Mouse (Mus musculus) urinary bladder, adult 18-20 months (tissue): ENCODE data around the gene 2210408I21Rik.
"Not testable (repeated sequence)": the region's sequence is repeated elsewhere in the genome, so short reads cannot be mapped to it uniquely, and the experiment has no call there.

Source experiments
- DNase-seq, 2 experiments: peaks; one replicate each; pipeline ENCODE4 v3.0.0; 2022; ENCODE audit warnings: low spot score in 2 of 2, mixed read lengths in 2 of 2

Gene 2210408I21Rik

DNA sequence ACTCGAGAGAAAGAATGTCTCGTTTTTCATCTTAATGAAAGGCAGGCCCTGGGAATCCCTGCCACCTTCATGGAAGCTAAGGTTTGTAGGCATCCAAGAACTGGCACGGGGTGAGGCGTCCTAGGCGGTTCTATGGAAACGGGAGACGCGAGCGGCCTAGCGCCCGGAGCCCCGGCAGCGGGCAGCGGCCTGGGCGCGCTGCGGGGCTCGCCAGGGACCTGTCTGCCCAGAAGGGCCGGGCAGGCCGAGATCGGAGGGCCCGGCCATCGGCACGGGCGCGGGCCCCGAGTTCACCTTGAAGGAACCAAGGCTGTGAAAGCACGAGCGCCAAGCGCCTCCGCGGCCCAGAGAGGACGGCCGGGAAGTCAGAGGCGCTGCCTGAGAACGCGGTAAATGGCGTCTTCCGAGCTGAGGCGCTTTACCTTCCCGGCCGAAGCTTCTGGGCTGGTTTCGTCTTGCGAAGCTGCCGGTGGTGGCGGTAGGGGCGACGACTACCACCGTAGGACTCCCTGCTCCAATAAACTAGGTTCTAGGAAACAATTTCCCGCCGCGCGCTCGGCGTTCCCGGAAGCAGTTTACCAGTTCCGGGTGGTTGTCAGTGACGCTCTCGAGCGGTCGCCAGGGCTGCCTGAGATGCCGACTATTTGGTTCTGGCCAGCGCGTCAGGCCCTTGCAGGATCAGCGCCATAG, at the start of gene 2210408I21Rik, which contains the start of gene Slf1:
Gene 2210408I21Rik, plus strand, starts transcription at position 610 of the 690 bp plus-strand sequence.
Gene Slf1, minus strand, starts transcription at position 543 of the 690 bp plus-strand sequence.
- peak; percentile 83 to 89 for DNase-seq

- DNase-seq = not testable (repeated sequence)
Observed at GRCm38 (mm10) chr13:77092876-77093275, 42.5 kb upstream of the 2210408I21Rik start.

GRCm38 (mm10) chr13:77107734-77108133, 27.6 kb upstream of the 2210408I21Rik start:
- DNase-seq = no peak

DNA sequence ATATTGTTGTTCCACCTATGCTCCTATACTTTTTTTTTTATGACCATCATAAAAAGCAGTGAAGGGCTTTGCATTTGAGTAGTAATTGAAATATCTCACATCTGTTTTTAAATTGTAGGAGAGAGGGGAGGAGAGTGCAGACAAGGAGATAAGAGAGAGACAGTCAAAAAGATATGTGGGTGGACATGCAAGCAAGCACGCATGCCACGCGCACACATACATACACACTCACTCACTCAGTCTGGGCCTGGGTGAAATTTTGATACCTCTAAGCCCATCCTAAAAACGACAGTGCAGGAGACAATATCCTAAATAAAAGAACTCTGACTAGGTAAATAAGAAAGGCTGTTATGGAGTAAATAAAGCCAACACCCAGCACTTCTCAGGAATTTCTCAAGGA, 16.6 kb upstream of the 2210408I21Rik start:
- DNase-seq = no peak

DNA sequence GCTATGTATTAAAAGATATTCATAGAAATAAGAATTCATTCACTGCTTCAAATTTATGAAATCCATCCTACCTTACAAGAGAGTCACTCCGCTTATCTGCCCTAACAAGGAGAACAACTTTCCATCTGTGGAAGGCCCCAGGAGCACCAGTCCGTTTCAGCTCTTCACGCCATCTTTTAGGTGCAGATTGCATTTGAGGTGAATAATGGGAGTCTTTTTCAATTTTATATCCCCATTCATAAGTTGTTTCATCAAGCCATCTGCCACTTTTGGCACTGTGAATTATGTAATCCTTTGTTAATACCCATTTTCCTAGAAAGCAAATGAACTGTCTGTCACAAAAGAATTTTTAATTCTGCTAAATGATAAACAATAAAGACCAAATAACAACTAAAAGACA, 10.2 kb upstream of the 2210408I21Rik start:
- no peak for DNase-seq

- no peak for DNase-seq
Observed at GRCm38 (mm10) chr13:77128240-77128639, 7.1 kb upstream of the 2210408I21Rik start.

DNA sequence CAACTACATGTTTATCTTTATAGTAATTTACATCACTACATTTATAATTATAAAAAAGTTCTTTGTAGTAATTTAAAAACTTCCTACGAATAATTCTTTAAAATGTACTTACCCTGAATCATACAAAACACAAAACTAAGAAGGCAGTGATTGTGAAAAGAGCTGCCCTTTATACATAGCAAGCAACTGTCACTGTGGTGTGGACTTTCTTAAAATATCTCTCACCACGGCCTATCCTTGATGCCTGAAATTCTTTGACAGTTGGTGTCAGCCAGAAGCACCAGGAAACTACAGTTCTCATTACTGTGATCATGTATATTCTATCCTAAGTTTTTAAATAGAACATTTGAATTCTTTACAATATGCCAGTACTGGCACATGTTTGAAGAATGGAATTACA, 4.2 kb upstream of the 2210408I21Rik start:
- no peak for DNase-seq

- DNase-seq = no peak
Observed at GRCm38 (mm10) chr13:77135621-77135981, 261 bp downstream of the 2210408I21Rik start.

DNA sequence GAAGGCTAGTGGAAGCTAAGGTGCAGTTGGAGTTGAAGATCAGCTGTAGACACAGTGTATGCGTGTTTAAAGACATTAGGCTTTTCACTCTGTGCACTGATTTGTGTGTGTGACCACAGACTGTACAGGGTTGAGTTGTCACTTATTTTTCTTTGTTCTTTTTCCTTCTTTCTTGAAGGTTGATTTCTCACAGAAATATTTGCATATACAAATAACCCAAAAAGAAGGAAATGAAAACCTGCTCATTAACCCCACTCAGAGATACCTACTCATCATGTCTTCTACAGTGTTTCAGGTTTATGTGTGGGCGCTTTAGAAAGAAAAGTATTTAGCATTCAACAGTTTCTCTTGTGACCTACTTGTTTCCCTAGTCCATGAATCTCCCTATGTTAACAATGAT, 5.5 kb downstream of the 2210408I21Rik start:
- DNase-seq = no peak

- DNase-seq = no peak
Observed at GRCm38 (mm10) chr13:77177931-77178330, 42.6 kb downstream of the 2210408I21Rik start.

- no peak for DNase-seq
Observed at GRCm38 (mm10) chr13:77190606-77191005, 55.3 kb downstream of the 2210408I21Rik start.

DNA sequence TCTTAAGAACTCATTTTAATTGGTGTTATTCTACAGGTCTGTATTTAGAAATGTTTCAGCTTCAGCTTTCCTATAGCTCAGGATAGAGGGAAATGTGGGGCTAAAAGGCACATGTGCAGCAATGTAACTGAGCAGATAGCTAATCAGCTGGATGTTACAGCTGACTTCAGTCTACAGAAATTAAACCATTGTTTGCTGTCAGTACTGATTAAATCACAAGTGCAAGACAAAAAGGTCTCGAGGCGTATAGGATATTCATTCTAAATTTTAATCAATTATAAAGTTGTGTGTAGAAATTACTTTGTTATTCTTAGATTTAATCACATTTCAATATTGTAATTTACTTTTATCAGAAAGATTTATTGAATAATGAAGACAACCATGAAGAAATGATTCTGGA, 56.9 kb downstream of the 2210408I21Rik start:
- DNase-seq = no peak

DNA sequence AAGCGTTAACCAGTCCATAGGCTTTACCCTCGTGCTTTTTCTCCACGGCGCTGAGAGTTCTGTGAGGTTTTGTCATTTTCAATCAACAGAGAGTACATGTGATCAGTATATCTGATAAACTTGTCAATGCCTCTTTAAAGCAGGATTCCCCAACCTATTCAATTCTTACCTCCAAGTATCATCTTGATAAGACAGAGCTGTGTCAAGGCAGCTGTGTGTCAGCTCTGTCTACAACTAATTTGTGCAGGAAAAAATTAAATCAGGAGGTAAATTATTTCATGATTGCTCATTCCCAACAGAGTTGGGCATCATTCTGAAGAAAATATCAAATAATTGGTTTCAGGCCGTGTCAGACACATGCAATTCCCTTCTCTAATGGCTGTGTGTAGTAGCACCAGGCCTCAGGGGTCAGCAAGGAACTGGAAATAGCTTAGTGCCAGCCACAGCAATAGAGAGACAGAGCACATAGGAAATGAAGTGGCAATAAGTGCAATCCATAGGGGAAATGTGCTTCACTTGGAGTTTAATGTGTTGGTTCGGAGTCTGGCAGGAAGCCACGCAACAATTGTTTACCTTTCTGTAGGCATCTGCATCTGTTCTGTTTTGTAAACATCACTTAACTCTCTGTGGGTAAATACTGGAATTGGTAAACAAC, 73.6 kb downstream of the 2210408I21Rik start:
- no peak for DNase-seq

DNA sequence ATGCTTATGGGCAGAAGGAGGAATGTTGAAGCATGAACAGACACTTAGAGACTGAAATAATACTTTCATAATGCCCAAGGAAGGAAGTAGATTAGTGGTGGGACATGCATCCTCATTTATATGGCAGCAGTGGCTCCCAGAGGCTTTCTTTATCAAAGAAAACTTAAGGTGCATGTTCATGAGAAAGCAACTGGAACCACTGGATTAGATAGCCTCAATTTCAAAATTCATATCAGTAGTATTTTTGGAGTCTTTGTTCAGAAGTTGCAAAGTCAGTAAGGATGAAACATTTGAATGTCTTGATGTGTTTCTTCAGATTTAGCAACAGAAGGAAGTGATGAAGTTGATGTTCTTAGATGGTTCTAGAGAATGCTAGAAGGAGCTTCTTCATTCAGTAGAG, 77.9 kb downstream of the 2210408I21Rik start:
- DNase-seq = no peak

- DNase-seq = no peak
Observed at GRCm38 (mm10) chr13:77215460-77215859, 80.1 kb downstream of the 2210408I21Rik start.

DNA sequence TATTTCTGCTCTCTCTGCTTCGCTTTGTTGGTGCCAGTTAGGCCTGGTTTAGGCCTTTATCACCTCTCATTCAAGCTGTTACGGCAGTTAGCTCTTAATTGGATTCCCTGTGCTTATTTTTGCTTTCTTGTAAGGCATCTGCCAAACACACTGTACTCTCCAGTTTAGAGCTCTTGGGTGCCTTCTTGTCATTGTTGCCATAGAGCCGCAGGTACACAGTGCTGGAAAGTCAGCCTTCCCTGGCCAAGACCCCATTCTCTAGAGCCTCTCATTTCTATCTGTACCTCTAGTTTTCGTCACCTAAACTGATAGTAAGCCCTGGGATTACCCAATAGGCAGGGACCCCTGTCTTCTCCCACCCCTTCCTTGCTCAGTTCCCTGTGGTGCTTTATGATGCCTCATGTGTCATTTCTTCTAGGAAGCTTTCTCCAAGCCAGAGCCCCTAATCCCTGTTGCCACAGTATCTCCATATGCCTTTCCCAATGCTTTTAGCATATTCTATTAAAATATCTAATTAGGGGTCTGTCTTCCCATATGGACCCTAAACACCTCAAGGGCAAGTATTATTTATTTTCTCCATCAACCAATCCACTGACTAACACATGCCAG, 82.4 kb downstream of the 2210408I21Rik start:
- no peak for DNase-seq

- no peak for DNase-seq
Observed at GRCm38 (mm10) chr13:77221072-77221471, 85.7 kb downstream of the 2210408I21Rik start.

DNA sequence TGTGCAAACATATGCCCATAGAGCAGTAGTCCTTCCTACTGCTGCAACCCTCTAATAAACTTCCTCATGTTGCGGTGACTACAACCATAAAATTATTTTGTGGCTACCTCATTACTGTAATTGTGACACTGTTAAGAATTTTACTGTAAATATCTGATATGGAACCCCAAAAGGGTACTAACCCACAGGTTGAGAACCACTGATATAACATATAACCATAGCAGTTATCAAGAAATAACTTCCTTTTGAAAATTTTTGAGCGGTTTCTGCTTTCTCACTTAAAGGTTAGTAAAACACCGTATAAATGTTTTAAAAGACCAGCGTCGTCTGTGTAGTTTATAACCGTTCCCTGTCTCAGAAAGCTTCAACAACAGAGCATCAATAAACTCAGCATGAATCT, 121.2 kb downstream of the 2210408I21Rik start:
- DNase-seq = no peak

DNA sequence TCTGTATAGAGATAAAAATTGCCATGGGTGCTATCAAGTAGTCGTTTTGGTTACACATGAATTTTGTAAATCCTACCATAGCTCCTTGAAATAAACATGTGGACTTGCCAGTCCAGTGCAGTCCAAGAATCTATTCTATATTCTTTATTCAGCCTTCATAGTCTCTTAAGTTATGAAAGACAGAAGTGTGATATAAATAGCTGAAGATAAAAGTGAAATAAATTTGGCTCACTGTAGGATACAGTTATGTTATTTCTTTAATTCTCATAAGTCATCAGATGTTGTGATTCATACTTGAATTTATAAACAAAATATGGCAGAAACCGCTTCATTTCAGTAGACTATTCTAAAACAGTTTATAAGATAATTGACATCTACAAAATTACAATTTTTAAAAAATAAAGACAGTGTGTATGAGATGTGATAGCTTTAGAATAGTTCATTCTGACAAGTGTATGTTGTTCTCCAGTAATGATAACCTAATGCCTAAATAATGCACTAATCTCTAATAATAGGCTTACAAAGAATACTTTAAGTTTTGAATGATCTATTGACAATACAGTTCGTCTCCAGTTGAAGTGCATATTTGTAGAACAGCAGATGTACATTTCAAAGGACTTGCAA, 127.5 kb downstream of the 2210408I21Rik start:
- DNase-seq = no peak

DNA sequence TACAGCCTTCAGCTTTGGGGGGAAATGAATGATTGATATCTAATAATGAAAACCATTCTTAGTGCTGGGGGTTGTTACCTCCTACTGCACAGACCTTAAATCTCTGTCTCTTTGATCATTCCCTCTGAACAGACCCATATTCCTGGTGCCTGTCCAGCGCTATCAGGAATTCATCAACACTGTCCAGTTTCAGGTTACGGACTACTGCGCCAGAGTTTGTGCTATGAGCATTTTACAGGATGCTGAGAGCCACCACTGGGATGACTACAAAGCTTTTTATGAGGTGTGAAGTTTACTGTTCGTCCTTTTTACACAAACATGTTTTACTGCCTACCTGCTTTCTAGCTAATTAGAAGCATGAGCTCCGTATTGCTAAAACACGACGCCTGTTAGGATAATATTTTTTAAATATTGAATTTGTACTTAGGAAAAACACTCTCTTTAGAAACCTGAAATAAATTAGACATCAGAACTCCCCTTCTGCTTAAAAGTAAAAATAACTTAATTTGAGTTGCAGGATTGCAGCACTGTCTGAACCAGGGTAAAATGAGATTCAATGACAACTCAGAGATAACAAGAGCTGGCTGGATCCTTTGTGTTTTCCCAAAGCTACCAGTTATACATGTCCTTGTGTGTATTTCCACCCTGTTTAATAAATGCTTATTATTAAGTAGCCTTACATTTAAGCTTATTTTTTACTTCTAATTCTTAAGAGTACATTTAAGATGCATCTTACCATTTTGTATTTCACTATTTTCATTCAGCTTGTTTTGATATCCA, 128.2 kb downstream of the 2210408I21Rik start:
- no peak for DNase-seq

DNA sequence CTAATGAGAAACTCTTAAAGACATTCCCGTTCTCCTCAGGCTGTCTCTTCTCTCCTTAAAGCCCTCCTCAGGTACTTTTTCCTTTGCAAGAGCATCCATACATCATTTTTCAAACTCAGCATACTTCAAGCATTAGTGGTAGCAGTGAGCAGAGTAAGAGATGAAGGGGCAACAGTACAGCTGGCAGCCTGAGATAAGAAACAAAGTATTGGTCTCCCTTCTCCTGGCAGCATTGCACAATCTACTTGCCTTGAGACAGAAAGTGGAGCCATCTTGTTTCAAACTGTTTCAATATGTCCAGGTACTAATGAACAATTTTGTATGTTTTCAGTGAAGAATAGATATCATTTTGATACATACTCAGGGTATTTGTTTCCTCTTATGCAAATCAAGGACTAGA, 129.1 kb downstream of the 2210408I21Rik start:
- no peak for DNase-seq
